ENCODE assay signal across 12 mouse cellular contexts in the genomic region with DNA sequence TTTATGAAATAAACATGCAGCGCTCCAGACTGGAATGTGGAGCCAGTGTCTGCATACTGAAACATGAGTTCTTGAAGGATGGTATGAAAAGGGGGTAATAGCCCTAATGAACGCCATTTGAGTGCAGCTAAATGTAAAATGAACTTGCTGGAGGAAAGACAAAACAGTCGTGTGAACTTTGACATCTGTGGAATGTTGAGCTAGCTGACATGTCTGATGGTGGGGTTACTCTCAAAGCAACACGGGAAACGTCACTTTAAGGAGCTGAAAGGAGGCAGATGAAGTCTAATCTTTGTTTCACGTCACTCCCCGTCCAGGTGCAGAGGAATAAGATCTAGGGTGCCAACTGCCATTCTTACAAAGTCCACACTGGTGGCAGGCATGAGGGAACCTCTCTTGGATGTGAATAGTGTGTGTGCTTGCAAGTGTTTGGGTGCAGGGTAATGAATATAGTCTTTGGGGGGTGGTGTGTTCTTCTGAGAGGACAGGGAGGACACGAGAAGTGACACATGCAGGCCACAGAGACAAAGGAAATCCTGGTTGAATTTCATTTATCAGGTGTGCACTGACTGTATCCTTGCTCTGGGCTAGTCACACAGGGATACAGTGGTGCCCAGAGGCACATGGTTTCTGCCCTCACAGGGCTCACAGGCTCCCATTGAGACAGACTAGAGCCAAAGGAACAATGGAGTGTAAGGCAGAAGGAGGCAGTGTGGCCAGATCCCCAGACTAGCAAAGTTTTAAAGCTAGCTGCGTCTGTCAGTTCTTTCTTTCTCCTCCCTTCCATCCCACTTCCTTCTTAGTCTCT.
A peak's percentile ranks its signal among the peaks of the same experiment; 100 is the strongest.
DNase-seq lines count a peak whose midpoint lies in the region; ATAC-seq lines count a peak whose summit lies in the region.
"Had no signal": no experiment of that assay in that cellular context is flagged by ENCODE, and none has a peak within 500 bp of the region (broad histone marks: within the 10 kb centered on the region; RNA-seq: fewer than 3 reads in every experiment).

No protein-coding gene starts in this region.

- WGBS in heart, embryonic 11.5 days (ENCODE audit: insufficient replicate concordance), result 24% methylated on average over 9 of the region's 9 CpGs
- WGBS in heart, embryonic 16.5 days, result 27% methylated on average over 9 of the region's 9 CpGs

- no peak overlapping the region for H3K27ac ChIP-seq in heart, embryonic 11.5 days (ENCODE audit: low read depth, low read length)
- no peak overlapping the region for H3K27ac ChIP-seq in heart, embryonic 16.5 days (ENCODE audit: low read length)
- H3K27ac ChIP-seq: hindbrain, postnatal 0 days; liver, embryonic 15.5 days had no signal

- H3K4me3 ChIP-seq in heart, embryonic 11.5 days (ENCODE audit: low read depth, low read length), result no peak overlapping the region
- no peak overlapping the region for H3K4me3 ChIP-seq in heart, embryonic 16.5 days (ENCODE audit: low read length)
- H3K4me3 ChIP-seq: liver, embryonic 15.5 days had no signal

- H3K4me1 ChIP-seq in heart, embryonic 11.5 days (ENCODE audit: control insufficient read depth, insufficient read depth, low read length), result peaks cover 6% of the 10 kb centered on the region; the same call in 1 of the 2 replicates
- peaks cover 9% of the 10 kb centered on the region for H3K4me1 ChIP-seq in heart, embryonic 16.5 days (ENCODE audit: control insufficient read depth, insufficient read depth, low read length)
- H3K4me1 ChIP-seq: liver, embryonic 15.5 days had no signal

- H3K9me3 ChIP-seq in heart, embryonic 11.5 days (replicated peaks; ENCODE audit: control insufficient read depth, low read length), result no peaks in the 10 kb centered on the region
- H3K9me3 ChIP-seq in heart, embryonic 16.5 days (replicated peaks; ENCODE audit: control insufficient read depth, low read length), result no peaks in the 10 kb centered on the region
- H3K9me3 ChIP-seq: liver, embryonic 15.5 days had no signal

- DNase-seq in heart, postnatal 14 days, result no peak
- peak; percentile 44 for DNase-seq in T-cell, adult 2 months (ENCODE audit: low spot score)
- DNase-seq in cerebellum, postnatal 10 days, result no peak
- no peak for DNase-seq in gastrocnemius, postnatal 36 days
- no peak for DNase-seq in urinary bladder, postnatal 10 days (ENCODE audit: low spot score)
- DNase-seq: adrenal gland, adult 8-10 months; cerebellum, postnatal 25 days had no signal

- intact Hi-C loops in heart, postnatal 14 days (cut with DNase I), result no loop called here
- intact Hi-C loops in gastrocnemius, postnatal 36 days (cut with DNase I), result no loop called here

- no peak overlapping the region for H3K9ac ChIP-seq in heart, embryonic 11.5 days (ENCODE audit: low read depth, low read length)
- H3K9ac ChIP-seq in heart, embryonic 16.5 days (ENCODE audit: low read length), result no peak overlapping the region
- H3K9ac ChIP-seq: liver, embryonic 15.5 days had no signal

- 0 out of 2 replicates have a peak overlapping the region, but pooled peaks have one; percentile 0 for H3K4me2 ChIP-seq in heart, embryonic 11.5 days
- H3K4me2 ChIP-seq in heart, embryonic 16.5 days (ENCODE audit: low read depth, low read length), result peak overlapping the region; percentile 20; the same call in 1 of the 2 replicates

- ATAC-seq in heart, embryonic 11.5 days (replicated peaks; ENCODE audit: insufficient number of reproducible peaks, low FRiP score, low TSS enrichment), result no peak
- no peak for ATAC-seq in heart, embryonic 16.5 days (replicated peaks; ENCODE audit: extremely low read depth, insufficient read depth, low FRiP score)
- ATAC-seq in megakaryocyte, adult 5-6 weeks (ENCODE audit: poor library complexity, severe bottlenecking), result 0 out of 2 replicates have a peak, but pooled peaks have one; percentile 12
- ATAC-seq: hindbrain, postnatal 0 days had no signal

- H3K27me3 ChIP-seq in heart, embryonic 11.5 days (ENCODE audit: control insufficient read depth, insufficient read depth, low read length), result no peaks in the 10 kb centered on the region
- H3K27me3 ChIP-seq in heart, embryonic 16.5 days (ENCODE audit: control insufficient read depth, insufficient read depth, low read length), result no peaks in the 10 kb centered on the region
- H3K27me3 ChIP-seq: liver, embryonic 15.5 days had no signal

- no peaks in the 10 kb centered on the region for H3K36me3 ChIP-seq in heart, embryonic 11.5 days (ENCODE audit: control insufficient read depth, insufficient read depth, low read length)
- H3K36me3 ChIP-seq in heart, embryonic 16.5 days (ENCODE audit: control insufficient read depth, insufficient read depth), result no peaks in the 10 kb centered on the region
- H3K36me3 ChIP-seq: liver, embryonic 15.5 days had no signal
